Mouse (Mus musculus) spleen, adult 2 months (tissue): ENCODE data around the gene Spsb1. TPM values are rescaled to one million over a fixed set of nuclear protein-coding genes. Genes with fewer than 3 reads are reported as not detected.

Source experiments
- DNase-seq, 2 experiments: peaks; one replicate each; pipeline versions ENCODE4 v3.0.0 to v3.0.0-alpha.2; 2012 to 2021; ENCODE audit warnings: low spot score in 2 of 2, low read depth in 1 of 2
- H3K27ac ChIP-seq: fragments of 200-500 bp; 2 replicates; pipeline ENCODE4 v1.5.1; 2012; ENCODE audit warnings: low read length, inconsistent platforms; ENCODE audit not compliant: insufficient read depth
- H3K27me3 ChIP-seq: fragments of 200-500 bp; 2 replicates; pipeline ENCODE4 v1.6.1; 2012; ENCODE audit warnings: mild to moderate bottlenecking, moderate library complexity, low read length, inconsistent platforms; ENCODE audit not compliant: control insufficient read depth, insufficient read depth
- H3K36me3 ChIP-seq: fragments of 200-500 bp; 2 replicates; pipeline ENCODE4 v1.6.1; 2012; ENCODE audit warnings: mild to moderate bottlenecking, low read length, inconsistent platforms; ENCODE audit not compliant: control insufficient read depth, insufficient read depth
- H3K4me1 ChIP-seq: fragments of 200-500 bp; 2 replicates; pipeline ENCODE4 v1.6.1; 2011; ENCODE audit warnings: inconsistent platforms; ENCODE audit not compliant: control insufficient read depth, insufficient read depth, insufficient read length
- H3K4me3 ChIP-seq: fragments of 200-500 bp; 2 replicates; pipeline ENCODE4 v1.5.1; 2011; ENCODE audit warnings: mild to moderate bottlenecking, inconsistent platforms; ENCODE audit not compliant: insufficient read depth, insufficient read length; ENCODE audit errors: extremely low read depth
- CTCF ChIP-seq: fragments of 200-500 bp; IDR thresholded peaks from 2 replicates; pipeline ENCODE4 v1.5.1; 2011; ENCODE audit warnings: mild to moderate bottlenecking, inconsistent platforms; ENCODE audit not compliant: insufficient read depth, insufficient read length, insufficient replicate concordance; ENCODE audit errors: extremely low read depth
- POLR2A ChIP-seq: fragments of 200-500 bp; IDR thresholded peaks from 2 replicates; pipeline ENCODE4 v1.6.1; 2011; ENCODE audit warnings: low read depth, low read length, inconsistent platforms
- WGBS: fragments of 180-500 bp; shearing (Covaris S2); methylation state at CpG from one replicate; pipeline ENCODE4 v1.1.7; 2018; 5-methylcytosine and 5-hydroxymethylcytosine counted together
- polyA plus RNA-seq: library from polyadenylated mRNA; depleted of rRNA; stranded (reverse); fragments of >200 nt; gene quantifications from 2 replicates; pipeline ENCODE4 v1.2.3, GENCODE M21; 2012

The Spsb1 gene
- polyA plus RNA-seq, 1 experiment: 5.9 TPM

- no peak overlapping the region for H3K27ac ChIP-seq
- no peak for DNase-seq
- WGBS: 66% methylated on average over 3 of the region's 3 CpGs
- no peaks in the 10 kb centered on the region for H3K36me3 ChIP-seq
- TF ChIP-seq POLR2A (no peak), CTCF (no peak)
- no peaks in the 10 kb centered on the region for H3K27me3 ChIP-seq
- peaks cover 14% of the 10 kb centered on the region; the same call in 1 of the 2 replicates for H3K4me1 ChIP-seq
- no peak overlapping the region for H3K4me3 ChIP-seq
Observed at GRCm38 (mm10) chr4:149916831-149917230, 38.0 kb downstream of the Spsb1 start.

- DNase-seq: no peak
- WGBS: 89% methylated on average over 7 of the region's 7 CpGs
- no peaks in the 10 kb centered on the region for H3K27me3 ChIP-seq
- TF ChIP-seq CTCF (no peak), POLR2A (no peak)
- peaks cover 17% of the 10 kb centered on the region; the same call in 1 of the 2 replicates for H3K4me1 ChIP-seq
- no peaks in the 10 kb centered on the region for H3K36me3 ChIP-seq
- no peak overlapping the region for H3K27ac ChIP-seq
- H3K4me3 ChIP-seq: no peak overlapping the region
Observed at GRCm38 (mm10) chr4:149913709-149914370, 41.0 kb downstream of the Spsb1 start.

GRCm38 (mm10) chr4:149912451-149912850 is 42.4 kb downstream of the Spsb1 start:
- no peak overlapping the region for H3K27ac ChIP-seq
- DNase-seq: peak in 1 of 2 experiments; percentile 23
- peaks cover 17% of the 10 kb centered on the region; the same call in 1 of the 2 replicates for H3K4me1 ChIP-seq
- H3K36me3 ChIP-seq: no peaks in the 10 kb centered on the region
- H3K4me3 ChIP-seq: no peak overlapping the region
- no peak for TF ChIP-seq POLR2A
- TF ChIP-seq CTCF: no peak
- WGBS: 2% methylated on average over 4 of the region's 4 CpGs
- no peaks in the 10 kb centered on the region for H3K27me3 ChIP-seq

GRCm38 (mm10) chr4:149910558-149910957 is 44.3 kb downstream of the Spsb1 start:
- Histone ChIP-seq H3K36me3 (no peaks in the 10 kb centered on the region), H3K4me1 (peaks cover 17% of the 10 kb centered on the region; the same call in 1 of the 2 replicates), H3K4me3 (no peak overlapping the region), H3K27ac (no peak overlapping the region), H3K27me3 (no peaks in the 10 kb centered on the region)
- 92% methylated on average over 4 of the region's 4 CpGs for WGBS
- no peak for DNase-seq
- TF ChIP-seq CTCF: no peak
- no peak for TF ChIP-seq POLR2A

- DNase-seq: no peak
- Histone ChIP-seq H3K4me1 (peaks cover 17% of the 10 kb centered on the region; the same call in 1 of the 2 replicates), H3K36me3 (no peaks in the 10 kb centered on the region), H3K27me3 (no peaks in the 10 kb centered on the region), H3K4me3 (no peak overlapping the region), H3K27ac (no peak overlapping the region)
- WGBS: 92% methylated on average over 13 of the region's 13 CpGs
- TF ChIP-seq CTCF (no peak), POLR2A (no peak)
Observed at GRCm38 (mm10) chr4:149909551-149909950, 45.3 kb downstream of the Spsb1 start.

- WGBS: 90% methylated on average over 7 of the region's 7 CpGs
- Histone ChIP-seq H3K27me3 (no peaks in the 10 kb centered on the region), H3K27ac (no peak overlapping the region), H3K4me1 (peaks cover 17% of the 10 kb centered on the region; the same call in 1 of the 2 replicates), H3K36me3 (no peaks in the 10 kb centered on the region), H3K4me3 (no peak overlapping the region)
- TF ChIP-seq POLR2A (no peak), CTCF (no peak)
- DNase-seq: no peak
Observed at GRCm38 (mm10) chr4:149908923-149909322, 45.9 kb downstream of the Spsb1 start.

- no peaks in the 10 kb centered on the region for H3K27me3 ChIP-seq
- peaks cover 9% of the 10 kb centered on the region; the same call in 1 of the 2 replicates for H3K4me1 ChIP-seq
- no peak for DNase-seq
- no peak overlapping the region for H3K27ac ChIP-seq
- H3K36me3 ChIP-seq: no peaks in the 10 kb centered on the region
- 77% methylated on average over 7 of the region's 7 CpGs for WGBS
- no peak overlapping the region for H3K4me3 ChIP-seq
- TF ChIP-seq CTCF (no peak), POLR2A (no peak)
Observed at GRCm38 (mm10) chr4:149907656-149908055, 47.2 kb downstream of the Spsb1 start.
